Mouse (Mus musculus) activated CD4-positive, CD25-positive, alpha-beta regulatory T cell, adult 9 weeks (primary cell): ENCODE measurements around the gene Slc7a12. TPM values are rescaled to one million over a fixed set of nuclear protein-coding genes. Genes with fewer than 3 reads are reported as not detected.

Source experiments
- polyA plus RNA-seq: library from polyadenylated mRNA; unstranded; fragments of 100-300 nt; shearing (Covaris generic); gene quantifications from one replicate; pipeline ENCODE4 v1.2.1, GENCODE M21; 2017

Slc7a12 gene
- polyA plus RNA-seq: not detected

GRCm38 (mm10) chr3:14480397-14480796, at the start of gene Slc7a12:
TSS of gene Slc7a12 (plus strand) at chr3:14480697.

Other genes with a start within 250 kb of the Slc7a12 start
- gene 1810022K09Rik, start 130.6 kb downstream of the Slc7a12 start, polyA plus RNA-seq: 231 TPM
- gene Car13, start 161.0 kb downstream of the Slc7a12 start, polyA plus RNA-seq: not detected